Mouse (Mus musculus) stomach, postnatal 0 days (tissue): Measurements from ENCODE around the gene Klc4.

ENCODE experiments used
- CTCF ChIP-seq: IDR thresholded peaks from 2 replicates; pipeline ENCODE4 v1.5.1; 2016; ENCODE audit warnings: antibody characterized with exemption, low read depth, mild to moderate bottlenecking, moderate library complexity
- EP300 ChIP-seq: optimal IDR thresholded peaks from 2 replicates; pipeline ENCODE3; 2016; ENCODE audit warnings: antibody characterized with exemption

DNA sequence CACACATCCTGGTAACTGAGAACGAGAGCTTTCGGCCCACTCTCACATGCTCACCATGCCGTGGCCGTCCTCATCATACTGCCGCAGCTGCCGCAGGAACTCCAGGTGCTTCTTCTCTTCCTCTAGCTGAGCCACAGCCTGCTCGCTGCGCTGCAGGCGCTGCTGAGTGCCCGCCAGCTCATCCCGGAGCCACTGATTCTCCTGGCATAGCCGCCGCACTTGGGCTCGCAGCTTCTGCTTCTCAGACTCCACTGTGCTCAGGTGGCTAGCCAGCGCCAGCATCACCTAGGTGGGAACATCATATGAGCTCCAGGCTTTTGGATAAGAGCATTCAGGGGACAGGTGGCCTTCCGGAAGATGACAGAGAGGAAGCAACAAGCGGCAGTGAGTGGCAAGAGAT is 3.8 kb downstream of the Klc4 start:
- TF ChIP-seq CTCF = no peak
- TF ChIP-seq EP300 = no peak
